Mouse (Mus musculus) gastrocnemius, adult 2 months (tissue): ENCODE data around the gene Gm20532. TPM values are rescaled to one million over a fixed set of nuclear protein-coding genes. Genes with fewer than 3 reads are reported as not detected.

Source experiments
- DNase-seq: peaks from one replicate; pipeline ENCODE4 v3.0.0; 2022
- H3K27ac ChIP-seq: fragments of 200-600 bp; 2 replicates; pipeline ENCODE4 v1.8.1; 2022; ENCODE audit warnings: mild to moderate bottlenecking
- H3K4me3 ChIP-seq: fragments of 200-600 bp; 2 replicates; pipeline ENCODE4 v1.8.1; 2022; ENCODE audit warnings: mild to moderate bottlenecking, moderate library complexity
- CTCF ChIP-seq: fragments of 200-600 bp; IDR thresholded peaks from 2 replicates; pipeline ENCODE4 v1.8.1; 2022; ENCODE audit warnings: antibody characterized with exemption, mild to moderate bottlenecking, moderate library complexity
- intact Hi-C: fragments of 180-260 bp; cut with DNase I; formaldehyde crosslinking; loops from one replicate; pipeline ENCODE4 v1.15.1; 2025
- total RNA-seq, 2 experiments: library from RNA; stranded (reverse); gene quantifications; 2 replicates each; pipeline ENCODE4 v1.2.3; 2021

The Gm20532 gene
- total RNA-seq, 2 experiments from 2014 or later: not detected

DNA sequence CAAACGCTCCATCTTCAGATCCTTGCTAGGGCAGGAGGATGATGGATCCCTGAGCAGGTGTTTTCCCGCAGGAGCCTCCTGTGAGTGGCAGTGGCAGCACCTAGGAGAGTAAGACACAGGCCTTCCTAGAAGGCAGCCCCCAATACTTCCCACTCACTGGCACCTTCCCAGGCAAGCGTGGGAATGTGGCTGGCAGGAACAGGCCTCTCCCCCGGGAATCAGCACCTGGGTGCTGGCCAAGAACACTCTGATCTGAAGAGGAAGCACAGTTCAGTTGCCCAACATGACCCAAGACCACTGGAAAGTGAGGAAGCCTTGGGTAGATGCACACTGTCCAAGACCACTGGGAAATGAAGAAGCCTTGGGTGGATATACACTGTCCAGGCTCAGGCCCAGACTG is 31.4 kb upstream of the Gm20532 start:
- DNase-seq: peak; percentile 73
- no peak for TF ChIP-seq CTCF
- H3K27ac ChIP-seq: peak overlapping the region; percentile 57
- intact Hi-C loops: no loop called here
- H3K4me3 ChIP-seq: no peak overlapping the region

DNA sequence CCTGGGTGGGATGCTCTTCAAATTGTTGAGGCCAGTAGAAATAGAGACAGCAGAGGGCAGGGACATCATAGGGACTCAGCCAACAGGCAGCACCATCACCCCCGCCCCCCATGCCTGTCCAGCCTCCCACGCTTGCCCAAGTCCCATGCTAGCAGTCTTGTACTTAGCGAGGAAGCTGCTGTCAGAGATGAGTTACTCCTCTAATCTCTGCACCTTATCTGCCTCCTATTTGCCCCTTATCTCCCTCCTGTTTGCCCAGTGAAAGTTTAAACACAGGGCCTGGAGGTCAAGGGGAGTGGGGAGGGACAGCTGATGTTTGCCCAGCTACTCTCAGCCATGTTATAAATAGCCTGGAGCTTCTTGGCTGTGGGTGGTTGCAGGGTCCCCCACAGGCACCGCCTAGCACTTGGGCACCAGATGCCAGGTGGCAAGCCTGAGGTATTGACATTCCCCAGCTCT is 29.9 kb upstream of the Gm20532 start:
- no peak for TF ChIP-seq CTCF
- peak overlapping the region; percentile 57 for H3K27ac ChIP-seq
- no peak overlapping the region for H3K4me3 ChIP-seq
- DNase-seq: peak; percentile 31
- intact Hi-C loops: no loop called here

GRCm38 (mm10) chr2:26560506-26560905 is 25.9 kb upstream of the Gm20532 start:
- H3K27ac ChIP-seq: no peak overlapping the region
- TF ChIP-seq CTCF: no peak
- intact Hi-C loops: loop anchor here (5.0 kb wide), 1 partner anchor 233 kb away; no protein-coding TSS in a partner anchor
- H3K4me3 ChIP-seq: no peak overlapping the region
- DNase-seq: no peak

DNA sequence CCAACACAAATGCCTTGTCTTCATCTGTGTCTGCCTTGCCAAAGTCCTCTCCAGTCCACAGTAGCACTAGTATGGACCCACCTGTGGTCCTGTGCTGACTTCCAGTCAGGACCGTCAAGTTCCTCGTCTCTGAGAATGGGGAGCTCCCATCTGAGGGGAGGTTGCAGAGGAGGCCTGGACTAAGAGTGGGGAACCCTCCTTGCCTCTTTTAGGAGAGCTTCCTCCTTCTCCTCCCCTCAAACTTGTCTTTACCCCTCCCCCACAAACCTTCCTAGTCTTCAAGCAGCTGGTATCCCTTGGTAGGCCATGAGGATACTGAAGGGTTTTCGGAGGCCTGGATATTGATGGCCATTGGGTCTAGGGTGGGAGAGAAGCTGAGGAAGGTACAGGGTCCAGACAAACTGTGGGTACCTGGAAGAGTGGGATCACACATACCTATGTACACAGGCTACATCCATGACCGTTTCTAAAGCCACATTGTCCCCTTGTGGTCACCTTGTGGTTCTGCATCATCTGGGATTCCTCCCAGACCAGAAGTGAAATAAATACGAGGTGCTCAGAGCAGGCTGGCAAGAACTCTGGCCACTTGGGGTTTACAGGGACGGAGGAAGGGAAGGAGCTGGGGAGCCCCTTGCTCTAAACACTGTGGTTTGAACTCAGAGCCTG is 25.0 kb upstream of the Gm20532 start:
- TF ChIP-seq CTCF: no peak; the same call in none of the 2 replicates
- H3K4me3 ChIP-seq: no peak overlapping the region
- intact Hi-C loops: loop anchor here (1.0 to 5.0 kb wide), 2 partner anchors 112 to 234 kb away; no protein-coding TSS in a partner anchor
- H3K27ac ChIP-seq: peak overlapping the region; percentile 20; the same call in 1 of the 2 replicates
- peak; percentile 34 for DNase-seq

DNA sequence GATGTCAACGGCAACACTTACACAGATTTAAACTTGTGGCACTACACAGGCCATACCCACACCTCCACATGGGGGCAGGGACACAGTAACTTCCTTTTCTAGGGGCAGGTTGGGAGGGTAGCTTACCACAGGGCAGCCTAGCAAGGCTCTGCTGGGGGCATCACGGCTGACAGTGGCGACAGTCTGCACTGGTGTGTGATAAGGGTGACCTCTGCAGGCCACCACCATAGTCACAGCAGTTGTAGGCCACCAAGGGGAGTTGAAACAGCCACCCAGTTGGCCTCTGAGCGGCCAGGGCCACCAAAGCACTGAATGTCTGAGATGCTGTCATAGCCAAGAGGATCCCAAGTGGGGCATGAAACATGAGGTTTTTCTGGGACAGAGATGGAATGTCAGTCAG is 20.2 kb upstream of the Gm20532 start:
- Histone ChIP-seq H3K4me3 (no peak overlapping the region), H3K27ac (no peak overlapping the region)
- DNase-seq: peak; percentile 70
- peak; percentile 80 for TF ChIP-seq CTCF
- intact Hi-C loops: loop anchor here (1.0 to 2.0 kb wide), 2 partner anchors 117 to 267 kb away; no protein-coding TSS in a partner anchor

GRCm38 (mm10) chr2:26570034-26570433 is 16.4 kb upstream of the Gm20532 start:
- peak; percentile 70 for TF ChIP-seq CTCF
- intact Hi-C loops: loop anchor here (2.0 kb wide), 1 partner anchor 15 kb away; no protein-coding TSS in a partner anchor
- peak; percentile 59 for DNase-seq
- H3K27ac ChIP-seq: peak overlapping the region; percentile 89
- H3K4me3 ChIP-seq: peak overlapping the region; percentile 57

GRCm38 (mm10) chr2:26571400-26571799 is 15.0 kb upstream of the Gm20532 start:
- peak; percentile 21; the same call in 1 of the 2 replicates for TF ChIP-seq CTCF
- DNase-seq: peak; percentile 45
- Histone ChIP-seq H3K27ac (peak overlapping the region; percentile 89), H3K4me3 (peak overlapping the region; percentile 57)
- intact Hi-C loops: loop anchor here (2.0 kb wide), 1 partner anchor 13 kb away; no protein-coding TSS in a partner anchor

DNA sequence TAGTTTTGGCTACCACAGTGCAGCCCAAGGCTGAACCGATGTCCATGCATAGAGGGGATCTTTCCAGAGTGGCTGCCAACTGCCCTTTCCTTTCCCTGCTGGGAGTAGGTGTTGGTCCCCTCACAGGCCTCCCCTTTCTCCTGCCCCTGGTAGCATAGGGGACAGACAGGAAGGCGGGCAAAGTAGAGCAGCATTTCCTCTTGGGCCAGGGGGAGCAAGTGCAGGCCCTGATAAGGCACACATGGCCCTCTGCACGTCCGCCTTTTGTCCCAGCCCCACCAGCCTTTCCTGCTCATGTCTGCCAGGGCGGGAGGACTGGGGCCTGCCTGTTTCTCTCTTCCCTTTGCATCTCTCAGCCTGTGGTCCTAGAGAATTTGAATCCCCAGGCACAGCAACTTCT is 14.6 kb upstream of the Gm20532 start:
- peak overlapping the region; percentile 89 for H3K27ac ChIP-seq
- TF ChIP-seq CTCF: no peak
- peak overlapping the region; percentile 57 for H3K4me3 ChIP-seq
- peak; percentile 59 for DNase-seq
- intact Hi-C loops: loop anchor here (2.0 kb wide), 1 partner anchor 13 kb away; no protein-coding TSS in a partner anchor

DNA sequence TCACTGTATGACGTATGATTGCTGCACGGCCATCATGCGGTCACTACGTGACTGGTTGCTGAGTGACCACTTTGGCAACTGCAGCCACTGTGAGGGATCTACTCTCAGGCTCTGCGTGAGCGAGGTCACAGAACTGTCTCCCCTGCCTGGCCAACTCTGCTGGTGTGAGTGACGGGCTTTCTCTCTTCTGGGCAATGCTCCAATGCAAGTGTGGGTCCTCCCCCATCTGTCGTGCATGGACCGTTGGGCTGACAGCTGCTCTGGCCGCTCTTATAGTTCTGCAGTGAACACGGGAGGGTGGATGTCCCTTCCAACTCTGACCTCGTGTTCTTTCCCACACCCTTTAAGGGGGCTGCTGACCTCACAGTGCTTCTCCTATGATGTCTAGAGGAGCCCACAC is 13.0 kb upstream of the Gm20532 start:
- intact Hi-C loops: no loop called here
- peak overlapping the region; percentile 54 for H3K4me3 ChIP-seq
- peak overlapping the region; percentile 89 for H3K27ac ChIP-seq
- TF ChIP-seq CTCF: no peak
- DNase-seq: peak; percentile 53

GRCm38 (mm10) chr2:26573807-26574206 is 12.6 kb upstream of the Gm20532 start:
- Histone ChIP-seq H3K27ac (peak overlapping the region; percentile 89), H3K4me3 (peak overlapping the region; percentile 54)
- no peak for TF ChIP-seq CTCF
- no peak for DNase-seq
- intact Hi-C loops: no loop called here

- no peak for DNase-seq
- peak overlapping the region; percentile 89 for H3K27ac ChIP-seq
- intact Hi-C loops: no loop called here
Measured at GRCm38 (mm10) chr2:26574862-26575261, 11.6 kb upstream of the Gm20532 start.

GRCm38 (mm10) chr2:26575378-26575777 is 11.1 kb upstream of the Gm20532 start:
- DNase-seq: no peak
- intact Hi-C loops: no loop called here
- Histone ChIP-seq H3K4me3 (peak overlapping the region; percentile 54), H3K27ac (peak overlapping the region; percentile 89)
- TF ChIP-seq CTCF: no peak

More at GRCm38 (mm10) chr2:26574862-26575261, 11.6 kb upstream of the Gm20532 start:
- peak overlapping the region; percentile 54 for H3K4me3 ChIP-seq
- no peak for TF ChIP-seq CTCF

GRCm38 (mm10) chr2:26575865-26576264 is 10.6 kb upstream of the Gm20532 start:
- Histone ChIP-seq H3K4me3 (peak overlapping the region; percentile 54), H3K27ac (peak overlapping the region; percentile 89)
- intact Hi-C loops: no loop called here
- TF ChIP-seq CTCF: no peak
- DNase-seq: peak; percentile 65
